Mouse (Mus musculus): ENCODE measurements around the gene Tm2d3. TPM values are rescaled to one million over a fixed set of nuclear protein-coding genes. Genes with fewer than 3 reads are reported as not detected.

The Tm2d3 gene
- total RNA-seq, 2 experiments from 2014 or later, result 29.6 to 33.9 TPM

DNA sequence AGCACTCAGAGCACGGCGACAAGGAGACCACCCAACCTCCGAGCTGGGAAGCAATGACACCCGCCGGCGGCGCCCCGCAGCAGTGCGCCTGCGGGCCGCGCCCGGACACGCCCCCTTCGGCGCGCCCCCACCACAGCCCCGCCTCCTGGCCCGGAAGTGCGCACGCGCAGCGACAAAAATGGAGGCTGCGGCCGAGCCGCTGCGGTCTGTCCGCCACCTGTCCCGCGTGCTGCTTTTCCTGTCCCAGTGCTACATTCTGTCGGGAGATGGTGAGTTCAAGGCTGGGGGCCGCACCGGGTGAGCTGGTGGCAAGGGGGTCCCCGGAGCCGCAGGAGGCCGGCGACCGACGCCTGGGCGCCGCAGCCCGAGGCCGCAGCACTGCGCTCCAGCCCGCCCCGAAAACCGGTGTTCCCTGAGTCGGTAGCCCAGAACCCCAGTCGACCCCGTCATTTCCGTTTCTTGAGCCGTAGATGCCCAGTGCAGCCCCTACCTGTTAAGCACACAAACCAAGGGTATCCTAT, 2.4 kb downstream of the Tm2d3 start:
- DNase-seq (ENCODE audit: extremely low spot score in 1 of 2, low spot score in 2 of 2), result peak; percentile 76 to 92
- intact Hi-C loops (cut with DNase I), result loop anchor here (5.0 kb wide), 1 partner anchor 369 kb away; no protein-coding TSS in a partner anchor

- intact Hi-C loops (cut with DNase I), result no loop called here
- no peak for DNase-seq (ENCODE audit: extremely low spot score in 1 of 2, low spot score in 2 of 2)
Observed at GRCm38 (mm10) chr7:65696450-65696849, 5.5 kb downstream of the Tm2d3 start.

- DNase-seq (ENCODE audit: extremely low spot score in 1 of 2, low spot score in 2 of 2), result no peak
- intact Hi-C loops (cut with DNase I), result loop anchor here (10.0 kb wide), 1 partner anchor 233 kb away; no protein-coding TSS in a partner anchor
Observed at GRCm38 (mm10) chr7:65702076-65702475, 11.1 kb downstream of the Tm2d3 start.

DNA sequence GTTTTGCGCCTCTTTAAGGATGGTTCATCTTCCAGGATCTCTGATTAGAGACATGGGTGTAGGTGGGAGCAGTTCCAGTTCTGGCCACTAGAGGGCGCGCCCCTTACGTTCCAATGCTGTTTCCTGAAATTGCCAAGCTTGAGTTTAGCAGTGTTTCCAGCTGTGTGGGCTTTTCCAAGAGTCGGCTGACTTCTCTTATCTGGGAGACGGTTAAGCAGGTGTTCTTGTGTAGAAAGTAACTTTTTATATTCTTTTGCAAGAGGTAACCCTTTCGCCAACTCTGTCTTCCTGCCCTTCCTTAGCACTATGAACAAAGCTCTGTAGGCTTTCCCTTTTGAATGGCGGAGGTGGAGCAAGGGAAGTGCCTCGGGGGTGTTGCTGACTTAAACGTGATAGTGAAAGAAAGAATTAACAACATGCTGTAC, 13.9 kb downstream of the Tm2d3 start:
- intact Hi-C loops (cut with DNase I), result loop anchor here (10.0 kb wide), 1 partner anchor 230 kb away; no protein-coding TSS in a partner anchor
- peak; percentile 76 to 79 for DNase-seq (ENCODE audit: extremely low spot score in 1 of 2, low spot score in 2 of 2)

GRCm38 (mm10) chr7:65708506-65708905, 17.5 kb downstream of the Tm2d3 start:
- intact Hi-C loops (cut with DNase I), result loop anchor here (10.0 kb wide), 1 partner anchor 226 kb away; no protein-coding TSS in a partner anchor
- no peak for DNase-seq (ENCODE audit: extremely low spot score in 1 of 2, low spot score in 2 of 2)

DNA sequence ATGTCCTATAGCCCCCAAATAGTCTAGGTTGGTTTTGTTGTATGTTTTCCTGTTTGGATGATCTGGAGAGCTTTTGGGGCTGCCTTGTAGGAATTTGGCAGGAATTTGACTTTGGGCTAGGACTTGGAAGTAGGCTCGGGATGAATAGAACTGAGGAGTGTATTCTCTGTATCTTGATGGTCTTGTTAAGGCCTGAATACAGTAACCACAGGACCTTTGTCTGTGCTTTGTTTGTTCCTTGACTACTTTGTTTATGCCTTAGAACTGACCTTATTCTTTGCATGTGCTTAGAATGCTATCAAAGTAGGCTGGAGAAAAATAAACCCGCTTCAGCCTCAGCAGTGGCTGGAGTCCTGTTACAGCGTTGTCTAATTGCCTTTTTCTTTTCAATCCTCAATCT, 19.3 kb downstream of the Tm2d3 start:
- intact Hi-C loops (cut with DNase I), result no loop called here
- no peak for DNase-seq (ENCODE audit: extremely low spot score in 1 of 2, low spot score in 2 of 2)

DNA sequence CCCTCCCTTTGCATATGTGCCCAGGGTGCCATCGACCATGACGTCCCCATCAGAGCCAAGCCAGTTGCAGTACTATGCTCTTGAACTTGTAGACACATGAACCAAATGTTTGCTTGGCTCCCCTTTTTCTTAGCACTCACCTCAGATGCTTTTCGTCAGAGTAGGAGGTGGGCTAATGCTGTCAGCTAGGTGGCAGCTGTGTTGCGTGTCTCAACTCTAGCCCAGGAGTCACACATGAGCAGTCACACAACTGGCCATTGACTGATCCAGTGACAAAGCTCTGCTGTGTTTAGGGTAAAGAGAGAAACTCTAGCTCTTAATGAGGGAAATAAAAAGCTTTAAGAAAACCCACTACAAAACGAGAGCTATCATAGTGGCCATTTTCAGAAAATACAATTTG, 22.8 kb downstream of the Tm2d3 start:
- no peak for DNase-seq (ENCODE audit: extremely low spot score in 1 of 2, low spot score in 2 of 2)
- intact Hi-C loops (cut with DNase I), result no loop called here

GRCm38 (mm10) chr7:65714304-65714703, 23.3 kb downstream of the Tm2d3 start:
- intact Hi-C loops (cut with DNase I), result no loop called here
- DNase-seq (ENCODE audit: extremely low spot score in 1 of 2, low spot score in 2 of 2), result no peak

- no peak for DNase-seq (ENCODE audit: extremely low spot score in 1 of 2, low spot score in 2 of 2)
- intact Hi-C loops (cut with DNase I), result loop anchor here (10.0 kb wide), 2 partner anchors 201 to 321 kb away; partner anchors contain the start of gene Snrpa1
Observed at GRCm38 (mm10) chr7:65734024-65734423, 43.1 kb downstream of the Tm2d3 start.

DNA sequence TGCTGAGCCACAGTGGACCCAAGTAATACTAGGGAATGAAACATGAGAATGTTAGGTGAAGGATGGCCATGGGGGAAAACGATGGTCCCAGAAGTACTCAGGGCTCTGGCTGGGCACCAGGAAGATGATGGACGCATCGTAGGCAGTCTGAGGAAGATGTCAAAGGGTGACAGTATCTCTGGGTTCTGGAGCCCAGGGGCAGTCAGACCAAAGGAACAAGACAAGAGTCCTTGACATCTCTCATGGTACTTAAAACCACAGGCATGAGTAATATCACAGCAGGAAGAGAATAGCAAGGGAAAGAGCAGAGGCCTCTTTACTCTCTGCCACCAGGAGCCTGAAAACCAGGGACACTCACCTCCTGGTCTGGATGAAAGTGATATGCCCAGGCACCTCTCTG, 44.3 kb downstream of the Tm2d3 start:
- intact Hi-C loops (cut with DNase I), result loop anchor here (10.0 kb wide), 2 partner anchors 200 to 320 kb away; partner anchors contain the start of gene Snrpa1
- DNase-seq (ENCODE audit: extremely low spot score in 1 of 2, low spot score in 2 of 2), result no peak

- intact Hi-C loops (cut with DNase I), result loop anchor here (10.0 kb wide), 2 partner anchors 197 to 317 kb away; partner anchors contain the start of gene Snrpa1
- peak in 1 of 2 experiments; percentile 79 for DNase-seq (ENCODE audit: extremely low spot score in 1 of 2, low spot score in 2 of 2)
Observed at GRCm38 (mm10) chr7:65737286-65738040, 46.5 kb downstream of the Tm2d3 start.

DNA sequence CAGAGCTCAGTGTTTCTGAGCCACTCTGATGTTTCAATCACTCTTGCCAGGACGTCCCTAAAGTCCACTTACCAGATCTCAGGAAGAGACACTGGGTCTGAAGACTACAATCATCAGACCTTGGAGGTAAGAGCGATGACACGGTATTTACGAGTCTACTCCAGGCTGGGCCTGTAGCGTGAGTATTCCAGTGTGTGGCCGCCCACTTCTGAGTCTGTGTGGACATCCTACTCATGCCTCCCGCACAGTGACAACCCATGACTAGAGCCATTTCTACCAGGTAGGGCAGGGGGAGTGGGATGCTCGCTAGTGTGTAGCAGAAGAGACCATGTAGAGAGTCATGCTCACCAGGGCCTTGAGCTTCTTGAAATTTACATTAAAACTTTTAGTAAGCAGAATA, 51.9 kb downstream of the Tm2d3 start:
- intact Hi-C loops (cut with DNase I), result no loop called here
- DNase-seq (ENCODE audit: extremely low spot score in 1 of 2, low spot score in 2 of 2), result no peak

- DNase-seq (ENCODE audit: extremely low spot score in 1 of 2, low spot score in 2 of 2), result no peak
- intact Hi-C loops (cut with DNase I), result no loop called here
Observed at GRCm38 (mm10) chr7:65747990-65748955, 57.3 kb downstream of the Tm2d3 start.

Other genes starting within 250 kb of the Tm2d3 start
- 100 to 1,000 TPM; 112 to 129 TPM for gene Tjp1, start 163.4 kb upstream of the Tm2d3 start, total RNA-seq (2021)
- gene Tarsl2, start 46.3 kb upstream of the Tm2d3 start, total RNA-seq (2021), result 10 to 100 TPM; 52.7 to 53.6 TPM
- gene Pcsk6, start 170.6 kb downstream of the Tm2d3 start, total RNA-seq (2021), result 1 to 10 TPM; 7.6 to 7.7 TPM

Measured in left cerebral cortex, postnatal 10 days (tissue).